Mouse (Mus musculus): ENCODE results near the gene Cabp1.

The Cabp1 gene

GRCm38 (mm10) chr5:115210380-115210779 is 16.2 kb upstream of the Cabp1 start:
- no peak for DNase-seq (ENCODE audit: low read depth, low spot score)

GRCm38 (mm10) chr5:115208601-115209000 is 14.4 kb upstream of the Cabp1 start:
- no peak for DNase-seq (ENCODE audit: low read depth, low spot score)

- no peak for DNase-seq (ENCODE audit: low read depth, low spot score)
Measured at GRCm38 (mm10) chr5:115207892-115208291, 13.7 kb upstream of the Cabp1 start.

GRCm38 (mm10) chr5:115207244-115207643 is 13.1 kb upstream of the Cabp1 start:
- DNase-seq (ENCODE audit: low read depth, low spot score) = no peak

- DNase-seq (ENCODE audit: low read depth, low spot score) = no peak
Measured at GRCm38 (mm10) chr5:115204562-115205311, 10.6 kb upstream of the Cabp1 start.

- no peak for DNase-seq (ENCODE audit: low read depth, low spot score)
Measured at GRCm38 (mm10) chr5:115203735-115204561, 9.8 kb upstream of the Cabp1 start.

GRCm38 (mm10) chr5:115194626-115195221 is 543 bp upstream of the Cabp1 start:
- DNase-seq (ENCODE audit: low read depth, low spot score) = no peak

GRCm38 (mm10) chr5:115193226-115193625 is 955 bp downstream of the Cabp1 start:
- DNase-seq (ENCODE audit: low read depth, low spot score) = no peak

- no peak for DNase-seq (ENCODE audit: low read depth, low spot score)
Measured at GRCm38 (mm10) chr5:115192828-115193195, 1.4 kb downstream of the Cabp1 start.

GRCm38 (mm10) chr5:115191880-115192827 is 2.0 kb downstream of the Cabp1 start:
- DNase-seq (ENCODE audit: low read depth, low spot score) = no peak

- DNase-seq (ENCODE audit: low read depth, low spot score) = no peak
Measured at GRCm38 (mm10) chr5:115190081-115190480, 4.1 kb downstream of the Cabp1 start.

GRCm38 (mm10) chr5:115188824-115189223 is 5.4 kb downstream of the Cabp1 start:
- no peak for DNase-seq (ENCODE audit: low read depth, low spot score)

- peak; percentile 78 for DNase-seq (ENCODE audit: low read depth, low spot score)
Measured at GRCm38 (mm10) chr5:115187188-115188131, 6.7 kb downstream of the Cabp1 start.

- peak; percentile 53 for DNase-seq (ENCODE audit: low read depth, low spot score)
Measured at GRCm38 (mm10) chr5:115186371-115187073, 7.7 kb downstream of the Cabp1 start.

GRCm38 (mm10) chr5:115184726-115185125 is 9.5 kb downstream of the Cabp1 start:
- DNase-seq (ENCODE audit: low read depth, low spot score) = peak; percentile 64

- no peak for DNase-seq (ENCODE audit: low read depth, low spot score)
Measured at GRCm38 (mm10) chr5:115183482-115183881, 10.7 kb downstream of the Cabp1 start.

- no peak for DNase-seq (ENCODE audit: low read depth, low spot score)
Measured at GRCm38 (mm10) chr5:115182925-115183324, 11.3 kb downstream of the Cabp1 start.

GRCm38 (mm10) chr5:115181248-115181940 is 12.8 kb downstream of the Cabp1 start:
- no peak for DNase-seq (ENCODE audit: low read depth, low spot score)

- DNase-seq (ENCODE audit: low read depth, low spot score) = no peak
Measured at GRCm38 (mm10) chr5:115179596-115179995, 14.6 kb downstream of the Cabp1 start.

Measured in retina, adult 2 months (tissue).